8 mouse cellular contexts compared by ENCODE assay signal in genomic region chr9:110407311-110408098, GRCm38 (mm10). TPM values are rescaled to one million over a fixed set of nuclear protein-coding genes. Genes with fewer than 3 reads are reported as not detected.
A peak's percentile ranks its signal among the peaks of the same experiment; 100 is the strongest.
DNase-seq lines count a peak whose midpoint lies in the region; ATAC-seq lines count a peak whose summit lies in the region.

No protein-coding gene starts in this region.

- peaks cover 22% of the 10 kb centered on the region for H3K36me3 ChIP-seq in megakaryocyte, embryonic 14.5 days (replicated peaks; ENCODE audit: low read length)

- DNase-seq in layer of hippocampus, postnatal 14 days (ENCODE audit: low spot score in 2 of 2) = peak; percentile 30 to 39
- no peak for DNase-seq in layer of hippocampus, adult 9-10 months (ENCODE audit: low spot score)
- peak; percentile 24 for DNase-seq in ES-CJ7 (ENCODE audit: low read depth, low spot score)
- peak; percentile 15 for DNase-seq in c-Kit-negative CD71-positive TER-119-positive erythroid progenitor cells, embryonic 14.5 days (ENCODE audit: low read depth, low spot score)
- DNase-seq in gastrocnemius, postnatal 25 days = no peak
- no peak for DNase-seq in kidney, adult 8-10 months

- no peaks in the 10 kb centered on the region for H3K9me3 ChIP-seq in megakaryocyte, embryonic 14.5 days

- H3K4me3 ChIP-seq in megakaryocyte, embryonic 14.5 days (replicated peaks) = peak overlapping the region; percentile 100

- no peaks in the 10 kb centered on the region for H3K27me3 ChIP-seq in megakaryocyte, embryonic 14.5 days (replicated peaks)

- H3K4me1 ChIP-seq in megakaryocyte, embryonic 14.5 days = peaks cover 51% of the 10 kb centered on the region

- ATAC-seq in hematopoietic stem cell, adult 5-6 weeks (replicated peaks in 1 of 2; ENCODE audit: insufficient read depth in 1 of 2, low FRiP score in 2 of 2, low TSS enrichment in 1 of 2, low read depth in 1 of 2, poor library complexity in 2 of 2, severe bottlenecking in 2 of 2) = peak; percentile 1 to 33; a peak in 2 of 4 replicates

RNA-seq across cellular contexts. Expression of gene Ptpn23, which starts 0.5 kb away (rescaled TPM):
- 10 to 100 TPM; 47.8 to 49.2 TPM for total RNA-seq in layer of hippocampus, postnatal 14 days (2021)
- 3.7 and 5.1 TPM in 2 replicates for total RNA-seq in hematopoietic stem cell, adult 5-6 weeks (2017)
- 62.2 and 88.1 TPM in 2 replicates for polyA plus RNA-seq in megakaryocyte, embryonic 14.5 days (2012; ENCODE audit: insufficient read depth, low replicate concordance)
- total RNA-seq in gastrocnemius, postnatal 25 days (2021) = 1 to 10 TPM; 6.9 to 8.1 TPM

RNA-seq across cellular contexts. Expression of gene Ngp, which starts 12.0 kb away (rescaled TPM):
- total RNA-seq in layer of hippocampus, postnatal 14 days (2021) = not detected
- 584 and 1,397 TPM in 2 replicates for total RNA-seq in hematopoietic stem cell, adult 5-6 weeks (2017)
- polyA plus RNA-seq in megakaryocyte, embryonic 14.5 days (2012; ENCODE audit: insufficient read depth, low replicate concordance) = 8.2 TPM in 1 of 2 replicates, not detected in the other
- total RNA-seq in gastrocnemius, postnatal 25 days (2021) = not detected

Comparison
In these comparisons a context has a peak if more than half of its experiments do, and no peak if none do; other contexts are left out.
1. DNase-seq: peak in layer of hippocampus, postnatal 14 days (2 of 2), ES-CJ7 (single experiment) and c-Kit-negative CD71-positive TER-119-positive erythroid progenitor cells, embryonic 14.5 days (single experiment); none in layer of hippocampus, adult 9-10 months (single experiment), gastrocnemius, postnatal 25 days (single experiment) and kidney, adult 8-10 months (0 of 2).
2. RNA of gene Ngp, which starts 12.0 kb away (total RNA-seq): 584 to 1,397 TPM in hematopoietic stem cell, adult 5-6 weeks; not detected in layer of hippocampus, postnatal 14 days and not detected in gastrocnemius, postnatal 25 days; every median in the first group is over 100 times any median in the second.